Mouse (Mus musculus): Measurements from ENCODE around the gene Rab11fip5.

- TF ChIP-seq POLR2A (IDR thresholded peaks at IDR 0.05; ENCODE audit: borderline replicate concordance, insufficient read depth, low read length) (no peak), CTCF (IDR thresholded peaks at IDR 0.05; ENCODE audit: borderline replicate concordance, insufficient read depth, low read depth, low read length) (no peak)
These were observed 28.6 kb upstream of the Rab11fip5 start for GRCm38 (mm10) chr6:85403039-85403438.

All from cerebellum, adult 2 months (tissue).